Mouse (Mus musculus): ENCODE results near the gene Ssna1. TPM values are rescaled to one million over a fixed set of nuclear protein-coding genes. Genes with fewer than 3 reads are reported as not detected.

Ssna1 gene
- total RNA-seq, 2 experiments from 2014 or later: 37.4 to 44.0 TPM

- intact Hi-C loops (cut with DNase I): loop anchor here (5.0 kb wide), 2 partner anchors 63 to 163 kb away; no protein-coding TSS in a partner anchor
- no peak for DNase-seq
Measured at GRCm38 (mm10) chr2:25290816-25291130, 18.5 kb upstream of the Ssna1 start.

GRCm38 (mm10) chr2:25290101-25290815 lies 18.0 kb upstream of the Ssna1 start:
- DNase-seq: peak in 1 of 2 experiments; percentile 25

GRCm38 (mm10) chr2:25289651-25290050 lies 17.4 kb upstream of the Ssna1 start, which contains the start of gene Lrrc26:
Gene Lrrc26 (plus strand): TSS chr2:25289915.
- intact Hi-C loops (cut with DNase I): loop anchor here (5.0 kb wide), 2 partner anchors 62 to 162 kb away; no protein-coding TSS in a partner anchor
- DNase-seq: no peak

More at GRCm38 (mm10) chr2:25290101-25290815, 18.0 kb upstream of the Ssna1 start:
- intact Hi-C loops (cut with DNase I): loop anchor here (5.0 kb wide), 2 partner anchors 63 to 163 kb away; no protein-coding TSS in a partner anchor

GRCm38 (mm10) chr2:25288734-25289345 lies 16.6 kb upstream of the Ssna1 start:
- DNase-seq: no peak
- intact Hi-C loops (cut with DNase I): no loop called here

- DNase-seq: no peak
- intact Hi-C loops (cut with DNase I): no loop called here
Measured at GRCm38 (mm10) chr2:25287927-25288649, 15.8 kb upstream of the Ssna1 start, which contains the start of gene Tmem210. Gene Tmem210 (plus strand): TSS chr2:25288145.

GRCm38 (mm10) chr2:25286837-25287636 lies 14.8 kb upstream of the Ssna1 start:
- intact Hi-C loops (cut with DNase I): no loop called here

GRCm38 (mm10) chr2:25286314-25286713 lies 14.1 kb upstream of the Ssna1 start:
- no peak for DNase-seq
- intact Hi-C loops (cut with DNase I): no loop called here

More at GRCm38 (mm10) chr2:25286837-25287636, 14.8 kb upstream of the Ssna1 start:
- DNase-seq: no peak

- no peak for DNase-seq
- intact Hi-C loops (cut with DNase I): no loop called here
Measured at GRCm38 (mm10) chr2:25285551-25285950, 13.3 kb upstream of the Ssna1 start.

GRCm38 (mm10) chr2:25278928-25279882 lies 7.0 kb upstream of the Ssna1 start:
- peak; percentile 75 to 82 for DNase-seq
- intact Hi-C loops (cut with DNase I): loop anchor here (5.0 kb wide), 1 partner anchor 128 kb away; no protein-coding TSS in a partner anchor

- intact Hi-C loops (cut with DNase I): loop anchor here (2.0 to 5.0 kb wide), 3 partner anchors 18 to 76 kb away; partner anchors contain the start of genes Man1b1, Tmem203 and Tor4a
Measured at GRCm38 (mm10) chr2:25273010-25273409, 772 bp upstream of the Ssna1 start.

GRCm38 (mm10) chr2:25272515-25272914 lies 277 bp upstream of the Ssna1 start:
- no peak for DNase-seq
- intact Hi-C loops (cut with DNase I): loop anchor here (2.0 to 5.0 kb wide), 3 partner anchors 18 to 75 kb away; partner anchors contain the start of genes Man1b1, Tmem203 and Tor4a

More at GRCm38 (mm10) chr2:25273010-25273409, 772 bp upstream of the Ssna1 start:
- DNase-seq: no peak

- DNase-seq: no peak
- intact Hi-C loops (cut with DNase I): no loop called here
Measured at GRCm38 (mm10) chr2:25267746-25268309, 4.4 kb downstream of the Ssna1 start.

GRCm38 (mm10) chr2:25267241-25267640 lies 5.0 kb downstream of the Ssna1 start:
- intact Hi-C loops (cut with DNase I): no loop called here
- DNase-seq: no peak

GRCm38 (mm10) chr2:25266720-25267119 lies 5.5 kb downstream of the Ssna1 start:
- DNase-seq: peak; percentile 51 to 58
- intact Hi-C loops (cut with DNase I): no loop called here

- DNase-seq: peak; percentile 22 to 47
- intact Hi-C loops (cut with DNase I): no loop called here
Measured at GRCm38 (mm10) chr2:25265897-25266656, 6.2 kb downstream of the Ssna1 start.

- intact Hi-C loops (cut with DNase I): no loop called here
- DNase-seq: no peak
Measured at GRCm38 (mm10) chr2:25264851-25265250, 7.4 kb downstream of the Ssna1 start.

GRCm38 (mm10) chr2:25264286-25264660 lies 8.0 kb downstream of the Ssna1 start:
- intact Hi-C loops (cut with DNase I): no loop called here
- DNase-seq: no peak
